Mouse (Mus musculus): ENCODE data around the gene Ercc6l.

Ercc6l gene

DNA sequence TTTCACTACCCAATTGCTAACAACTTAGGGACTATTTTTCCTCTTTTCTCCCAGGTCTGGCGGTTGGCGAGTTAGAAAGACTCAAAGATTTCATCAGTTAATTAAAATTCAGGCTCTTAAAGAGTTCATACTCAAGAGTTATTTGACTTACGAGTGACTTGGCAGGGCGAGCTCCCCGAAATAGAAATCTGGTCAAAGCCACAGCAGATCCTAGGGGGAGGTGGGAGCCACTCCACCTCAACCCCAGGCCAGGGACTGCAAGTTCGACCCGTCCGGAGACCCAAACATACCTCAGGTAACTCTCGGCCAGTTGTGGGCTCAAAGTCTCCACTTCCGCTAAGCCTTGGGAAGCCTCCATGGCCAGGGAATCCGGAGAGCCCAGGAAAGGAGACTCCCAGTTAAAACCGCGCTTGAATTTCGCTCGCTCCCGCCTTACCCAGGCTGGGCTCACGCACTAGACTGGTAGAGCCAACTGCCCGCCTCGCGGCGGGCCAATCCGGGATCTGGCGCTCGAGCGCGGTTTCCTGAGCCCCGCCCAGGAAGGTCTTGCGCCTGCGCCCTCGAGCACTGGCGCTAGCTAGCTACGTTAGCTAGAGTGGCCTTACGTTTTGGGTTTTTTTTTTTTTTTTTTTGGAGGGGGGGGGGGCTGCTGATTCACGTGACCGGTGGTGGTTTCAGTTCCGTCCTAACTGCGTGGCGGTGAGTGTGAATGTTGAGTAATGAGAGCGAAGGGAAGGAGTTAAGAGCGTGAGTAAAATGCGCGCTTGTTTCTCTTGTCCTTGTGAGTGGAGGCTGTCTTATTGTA lies at the start of gene Ercc6l:
Gene Ercc6l, minus strand, starts transcription at position 474 of the 805 bp plus-strand sequence.
- POLR2A ChIA-PET = interaction anchor here (0.6 to 4.6 kb wide), 48 partner anchors 8 to 1539 kb away, joined by 3 to 43 read pairs (median 5); partner anchors contain the start of genes Rps4x (in 4 of the 4), Pin4 (in 2 of the 4), Cited1 (in 1 of the 4) and Rtl5 (in 1 of the 4)
- CTCF ChIA-PET = interaction anchor here in 3 of 4 experiments (0.6 to 2.2 kb wide), 10 partner anchors 10 to 546 kb away, joined by 3 to 15 read pairs (median 5); no protein-coding TSS in a partner anchor

DNA sequence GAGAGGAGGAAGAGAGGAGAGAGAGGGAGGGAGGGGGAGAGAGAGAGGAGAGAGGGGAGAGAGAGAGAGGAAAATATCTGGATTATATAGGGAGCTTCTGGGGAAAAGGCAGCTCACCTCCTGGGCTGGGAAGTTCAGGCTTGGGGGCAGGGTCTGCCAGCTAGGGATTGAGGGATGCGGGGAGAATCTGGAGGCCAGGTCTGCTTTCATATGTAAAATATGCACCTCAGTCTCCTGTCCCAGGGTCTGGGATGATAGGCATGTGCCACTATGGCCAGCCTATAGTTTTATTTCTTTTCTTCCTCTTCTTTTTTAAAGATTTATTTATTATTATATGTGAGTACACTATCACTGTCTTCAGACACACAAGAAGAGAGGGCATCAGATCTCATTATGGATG lies 33.9 kb upstream of the Ercc6l start:
- ChIA-PET CTCF (interaction anchor here in 1 of 4 experiments (0.6 kb wide), 1 partner anchor 34 kb away, joined by 3 read pairs; the partner anchor contains the start of gene Ercc6l), POLR2A (interaction anchor here in 2 of 4 experiments (0.7 to 1.7 kb wide), 3 partner anchors 13 to 355 kb away, joined by 3 to 11 read pairs (median 7); partner anchors contain the start of gene Ercc6l (in 1 of the 2))

DNA sequence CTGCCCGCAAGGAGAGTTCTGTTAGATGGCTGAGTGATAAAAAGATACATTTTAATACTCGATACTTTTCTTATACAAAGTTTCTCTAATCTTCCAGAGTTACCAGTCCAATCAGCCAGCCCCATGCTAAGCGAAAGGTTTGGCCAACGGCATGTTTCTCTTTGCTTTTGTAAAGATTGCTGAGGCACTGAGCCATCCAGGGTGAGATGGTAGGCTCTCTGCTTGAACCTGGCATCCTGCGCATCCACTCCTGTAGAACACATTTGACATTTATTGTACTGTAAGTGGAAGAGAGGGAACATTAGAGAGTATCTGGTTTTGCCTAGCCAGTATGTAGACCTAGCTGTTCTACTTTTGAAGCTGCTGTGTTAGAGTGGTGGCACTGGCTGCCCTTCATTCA lies 32.7 kb upstream of the Ercc6l start:
- ChIA-PET CTCF (interaction anchor here in 1 of 4 experiments (0.6 kb wide), 1 partner anchor 1075 kb away, joined by 3 read pairs; no protein-coding TSS in a partner anchor), POLR2A (interaction anchor here (0.6 to 4.8 kb wide), 49 partner anchors 7 to 1985 kb away, joined by 3 to 60 read pairs (median 6); partner anchors contain the start of genes Ercc6l (in 4 of the 4), Pin4 (in 3 of the 4), Cited1 (in 1 of the 4) and Hdac8 (in 1 of the 4))

DNA sequence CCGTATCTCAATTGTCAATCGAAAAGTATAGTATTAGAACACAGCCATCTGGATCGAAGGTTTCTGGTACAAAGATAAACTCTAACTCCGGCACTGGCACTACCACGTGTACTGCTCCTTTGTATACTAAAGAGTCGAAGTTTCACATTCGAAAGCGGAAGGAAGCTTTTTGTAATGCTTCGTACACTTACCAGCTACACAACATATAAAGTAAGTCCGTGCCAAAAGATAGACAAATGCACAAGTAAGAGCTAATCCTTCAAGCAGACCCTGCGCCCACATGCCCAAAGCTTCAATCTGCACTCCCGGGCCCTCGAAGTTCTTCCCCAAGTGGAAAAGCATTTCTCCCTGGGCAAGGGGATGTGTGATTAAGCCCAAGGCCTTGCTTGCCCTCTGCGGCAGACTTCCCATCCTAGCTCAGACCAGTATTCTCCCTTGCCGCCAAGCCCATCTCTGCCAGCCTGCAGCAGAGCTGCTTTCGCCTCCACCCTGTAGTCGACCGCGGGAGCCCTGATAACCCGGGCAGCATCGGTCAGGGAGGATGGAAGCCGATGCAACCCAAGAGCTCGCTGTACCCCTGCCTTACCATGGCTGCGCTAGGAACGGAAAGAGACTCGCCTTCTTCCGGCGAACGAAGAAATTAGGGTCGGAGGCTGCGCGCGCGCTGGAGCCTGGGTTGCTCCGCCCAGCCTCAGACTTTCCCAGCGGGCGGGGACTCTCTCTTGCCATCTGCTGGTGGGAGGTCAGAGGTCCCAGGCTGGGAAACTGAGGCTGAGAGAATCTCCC lies 32.0 kb upstream of the Ercc6l start, which contains the start of gene Rps4x:
Gene Rps4x, minus strand, starts transcription at position 683 of the 786 bp plus-strand sequence.
- ChIA-PET POLR2A (interaction anchor here (0.6 to 4.8 kb wide), 58 partner anchors 8 to 317 kb away, joined by 3 to 60 read pairs (median 5); partner anchors contain the start of genes Ercc6l (in 4 of the 4), Pin4 (in 3 of the 4), Cited1 (in 2 of the 4) and Hdac8 (in 2 of the 4)), CTCF (interaction anchor here in 2 of 4 experiments (0.6 to 0.7 kb wide), 2 partner anchors 18 to 1076 kb away, joined by 3 read pairs; no protein-coding TSS in a partner anchor)

DNA sequence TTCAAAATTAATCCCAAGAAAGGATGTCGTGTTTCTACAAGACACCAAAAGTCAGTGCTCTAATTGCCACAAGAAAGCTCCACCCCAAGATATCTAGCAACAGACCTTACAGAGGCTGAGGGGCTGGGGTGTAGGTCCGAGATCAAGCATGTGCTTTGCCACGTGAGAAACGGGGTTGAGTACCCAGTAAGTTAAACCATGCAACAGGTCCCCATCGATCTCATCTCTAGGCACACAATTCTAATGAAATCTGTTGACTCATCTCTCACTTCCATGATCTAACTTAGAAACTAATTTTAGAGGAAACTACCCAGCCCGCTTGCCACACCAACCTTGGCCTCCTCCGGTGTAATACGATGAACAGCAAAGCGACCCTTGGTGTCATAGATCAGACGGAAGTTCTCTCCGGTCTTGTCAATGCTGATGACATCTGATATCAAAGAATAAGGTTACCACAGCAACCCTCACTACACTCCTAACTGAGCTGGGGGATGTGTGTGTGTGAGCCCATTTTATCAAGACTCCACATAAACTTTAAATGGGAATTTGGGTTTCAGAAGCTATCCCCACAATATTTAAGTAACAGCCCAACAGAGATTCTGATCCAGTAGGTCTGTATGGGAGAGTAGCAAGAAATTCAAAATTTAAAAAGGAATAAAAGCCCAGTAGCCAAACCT lies 30.3 kb upstream of the Ercc6l start:
- CTCF ChIA-PET = no interaction called here
- POLR2A ChIA-PET = interaction anchor here in 3 of 4 experiments (0.6 to 4.8 kb wide), 13 partner anchors 8 to 1770 kb away, joined by 3 to 60 read pairs (median 6); partner anchors contain the start of gene Ercc6l (in 1 of the 3)

DNA sequence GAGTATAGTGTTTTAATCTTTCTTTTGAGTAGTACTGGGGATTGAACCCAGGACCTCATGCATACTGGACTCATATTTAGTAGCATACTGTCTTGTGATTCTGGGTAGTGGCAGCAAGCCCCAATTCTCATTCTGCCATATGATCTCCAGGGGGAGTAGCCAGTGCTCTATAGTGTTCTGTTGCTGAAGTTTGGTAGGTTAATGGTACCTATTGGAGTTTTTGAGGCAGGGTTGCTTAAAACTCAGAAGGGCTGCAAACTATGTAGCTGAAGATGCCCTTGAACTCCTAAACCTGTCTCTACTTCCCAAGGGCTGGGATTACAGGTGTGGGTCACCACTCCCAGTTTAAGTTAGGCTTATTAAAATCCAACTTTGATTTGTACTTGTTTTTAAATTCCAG lies 25.7 kb upstream of the Ercc6l start:
- CTCF ChIA-PET = interaction anchor here in 1 of 4 experiments (0.6 kb wide), 1 partner anchor 125 kb away, joined by 6 read pairs; no protein-coding TSS in a partner anchor
- POLR2A ChIA-PET = interaction anchor here (0.7 to 4.8 kb wide), 17 partner anchors 9 to 63 kb away, joined by 3 to 40 read pairs (median 8); partner anchors contain the start of genes Ercc6l (in 2 of the 4) and Pin4 (in 2 of the 4)

DNA sequence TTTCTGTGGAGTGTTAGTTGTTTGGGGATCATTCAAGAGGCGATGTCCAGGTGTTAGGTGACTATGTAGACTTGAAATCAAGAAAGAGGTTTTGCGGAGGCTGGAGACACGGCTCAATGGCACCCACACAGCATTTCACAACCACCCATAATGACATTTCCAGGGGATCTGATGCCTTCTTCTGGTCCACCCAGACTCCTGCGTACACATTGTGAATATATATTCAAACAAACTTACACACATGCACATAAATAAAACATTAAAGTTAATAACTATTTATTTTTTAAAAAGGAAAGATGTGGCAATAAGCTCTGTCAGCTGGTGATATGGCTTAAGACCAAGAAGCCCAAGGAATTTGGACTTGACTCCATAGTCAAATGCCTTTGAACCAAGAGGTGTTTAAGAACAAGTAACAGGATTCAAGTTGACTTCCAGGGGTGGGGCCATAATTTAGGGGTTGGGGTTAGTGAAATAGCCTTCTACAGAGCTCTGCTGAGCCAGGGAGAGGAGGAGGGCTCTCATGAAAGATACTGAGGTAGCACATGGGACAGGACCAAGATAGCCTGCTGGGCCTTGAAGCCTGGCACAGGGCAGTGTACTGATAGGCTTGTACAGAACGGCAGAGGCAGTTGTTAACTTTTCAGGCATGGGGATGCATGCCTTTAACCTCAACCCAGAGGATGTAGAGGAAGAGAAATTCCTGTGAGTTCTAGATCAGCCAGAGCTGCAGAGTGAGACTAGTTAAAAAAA lies 18.8 kb upstream of the Ercc6l start:
- ChIA-PET CTCF (no interaction called here), POLR2A (no interaction called here)

DNA sequence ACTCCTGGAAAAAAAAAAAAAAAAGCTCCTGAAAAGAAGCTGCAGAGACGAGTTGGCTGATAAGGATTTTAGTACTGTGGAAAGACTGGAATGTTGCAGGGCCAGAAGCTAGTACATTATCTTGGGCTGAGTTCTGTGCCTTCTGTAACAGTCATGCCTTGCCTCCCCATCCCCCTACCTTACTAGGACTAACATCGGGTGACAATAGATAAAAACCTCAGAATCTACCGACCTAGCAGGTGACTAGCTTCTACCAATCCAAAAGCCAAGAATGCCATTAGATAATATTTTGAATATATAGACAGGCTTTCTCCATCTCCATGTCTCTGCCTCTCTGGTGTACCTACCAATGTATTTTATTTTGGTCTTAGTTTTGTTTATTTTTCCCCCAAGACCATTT lies 14.0 kb upstream of the Ercc6l start:
- POLR2A ChIA-PET = interaction anchor here in 3 of 4 experiments (0.6 to 2.2 kb wide), 12 partner anchors 9 to 1088 kb away, joined by 3 to 15 read pairs (median 3); partner anchors contain the start of genes Rps4x (in 2 of the 3) and Ercc6l (in 1 of the 3)
- CTCF ChIA-PET = interaction anchor here in 2 of 4 experiments (0.6 to 1.6 kb wide), 5 partner anchors 11 to 133 kb away, joined by 3 read pairs; partner anchors contain the start of gene Rps4x (in 1 of the 2)

DNA sequence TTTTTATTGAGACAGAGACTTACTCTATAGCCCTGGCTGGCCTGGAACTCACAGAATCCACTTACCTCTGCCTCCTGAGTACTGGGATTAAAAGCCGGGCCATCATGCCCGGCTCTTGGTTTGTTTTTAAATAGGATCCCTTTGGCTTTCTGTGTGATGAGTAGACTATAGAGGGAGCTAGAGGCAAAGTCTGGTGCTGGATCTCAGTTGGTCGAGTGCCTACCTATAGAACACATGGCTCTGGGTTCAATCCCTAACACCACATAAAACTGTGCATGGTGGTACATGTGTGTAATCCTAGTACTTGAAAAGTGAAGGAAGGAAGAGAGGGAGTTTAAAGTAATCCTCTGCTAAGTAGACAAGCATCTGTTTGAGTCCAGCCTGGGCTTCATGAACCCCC lies 13.2 kb upstream of the Ercc6l start:
- ChIA-PET POLR2A (interaction anchor here in 3 of 4 experiments (0.6 to 2.2 kb wide), 12 partner anchors 8 to 37 kb away, joined by 3 to 15 read pairs (median 3); partner anchors contain the start of genes Ercc6l (in 1 of the 3) and Rps4x (in 1 of the 3)), CTCF (interaction anchor here in 1 of 4 experiments (0.8 to 1.6 kb wide), 4 partner anchors 11 to 186 kb away, joined by 3 to 5 read pairs (median 3); partner anchors contain the start of genes Ercc6l and Rps4x)

DNA sequence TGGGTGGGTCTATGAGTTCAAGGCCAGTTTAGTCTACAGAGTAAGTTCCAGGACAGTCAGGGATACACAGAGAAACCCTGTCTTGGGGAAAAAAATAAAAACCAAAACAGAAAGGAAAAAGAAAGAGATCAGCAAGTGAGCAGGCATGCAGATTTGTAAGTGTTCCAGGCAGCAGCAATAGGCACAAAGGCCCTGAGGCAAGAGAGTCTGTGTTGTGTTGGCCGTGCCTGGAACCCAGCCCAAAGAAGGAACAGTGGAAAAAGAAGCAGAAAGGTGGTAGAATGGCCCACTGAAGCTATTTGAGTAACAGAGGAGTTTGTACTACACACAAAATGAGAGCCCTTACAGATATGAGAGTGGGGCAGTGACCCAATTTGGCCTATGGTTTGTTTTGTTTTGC lies 12.8 kb upstream of the Ercc6l start:
- ChIA-PET CTCF (interaction anchor here in 1 of 4 experiments (0.8 to 1.6 kb wide), 3 partner anchors 12 to 186 kb away, joined by 3 to 5 read pairs (median 3); partner anchors contain the start of genes Ercc6l and Rps4x), POLR2A (interaction anchor here in 3 of 4 experiments (0.8 to 2.2 kb wide), 8 partner anchors 8 to 19 kb away, joined by 3 to 13 read pairs (median 3); partner anchors contain the start of gene Rps4x (in 1 of the 3))

DNA sequence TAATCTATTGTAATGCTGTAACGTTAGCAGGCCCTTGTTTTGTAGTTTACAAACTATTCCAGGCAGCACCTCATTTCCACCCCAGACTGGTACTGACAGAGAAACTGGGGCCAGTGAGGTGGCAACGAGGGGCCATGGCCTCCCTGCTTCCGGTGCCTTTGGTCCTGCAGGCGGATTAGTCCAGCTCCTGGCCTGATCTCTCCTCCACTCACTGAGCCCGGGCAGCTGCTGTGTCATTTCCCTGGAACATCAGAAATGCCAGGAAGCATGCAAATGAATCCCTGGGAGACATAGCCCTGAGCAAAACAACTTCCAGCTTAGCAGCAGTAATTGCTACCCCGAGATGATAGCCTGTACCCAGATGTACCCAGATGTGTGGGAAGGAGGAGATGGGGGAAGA lies 10.1 kb upstream of the Ercc6l start:
- POLR2A ChIA-PET = interaction anchor here (0.7 to 2.7 kb wide), 17 partner anchors 10 to 26 kb away, joined by 3 to 20 read pairs (median 6); partner anchors contain the start of genes Ercc6l (in 4 of the 4) and Rps4x (in 3 of the 4)
- CTCF ChIA-PET = interaction anchor here in 1 of 4 experiments (1.7 kb wide), 1 partner anchor 9 kb away, joined by 15 read pairs; the partner anchor contains the start of gene Ercc6l

DNA sequence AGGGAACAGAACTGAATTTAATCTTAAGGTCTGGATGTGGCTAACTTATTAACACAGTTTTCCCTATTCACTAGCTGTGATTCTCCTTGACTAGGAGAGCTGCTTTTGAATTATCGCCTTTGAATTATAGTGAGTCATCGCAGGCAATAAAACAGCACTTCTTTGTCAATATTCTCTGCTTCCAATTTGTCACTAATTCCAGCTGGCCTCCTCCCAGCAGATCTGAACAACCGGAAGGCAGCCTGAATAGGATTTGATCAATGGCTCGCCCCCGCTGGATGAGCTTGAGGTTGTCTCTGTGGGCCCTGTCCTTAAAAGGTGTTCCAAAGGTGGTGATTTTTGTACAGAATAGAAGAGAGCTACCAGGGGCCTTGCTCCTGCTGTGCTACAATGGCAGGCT lies 9.6 kb upstream of the Ercc6l start:
- POLR2A ChIA-PET = interaction anchor here (0.6 to 2.7 kb wide), 18 partner anchors 9 to 27 kb away, joined by 3 to 20 read pairs (median 6); partner anchors contain the start of genes Ercc6l (in 4 of the 4) and Rps4x (in 3 of the 4)
- CTCF ChIA-PET = interaction anchor here in 1 of 4 experiments (1.7 kb wide), 1 partner anchor 9 kb away, joined by 15 read pairs; the partner anchor contains the start of gene Ercc6l

DNA sequence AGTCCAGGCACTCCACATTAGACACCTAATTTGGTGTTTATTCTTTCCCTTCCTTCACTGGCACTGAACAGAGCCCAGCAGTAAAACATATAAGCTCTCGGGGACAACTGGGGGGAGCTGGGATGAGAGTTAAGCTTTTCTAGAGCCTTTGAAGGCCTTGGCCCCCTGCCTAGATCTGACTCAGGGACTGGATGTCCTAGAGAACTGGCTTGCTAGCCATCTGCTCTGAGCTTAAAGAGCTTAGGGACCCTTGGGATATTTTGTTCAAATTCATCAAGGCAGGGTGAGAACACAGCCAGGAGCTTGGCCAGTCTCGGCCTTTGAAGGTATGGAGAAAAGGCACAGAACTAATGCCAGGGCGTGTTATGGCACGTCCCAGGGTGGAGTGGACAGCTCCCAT lies 6.6 kb upstream of the Ercc6l start:
- CTCF ChIA-PET = interaction anchor here in 3 of 4 experiments (0.7 to 1.0 kb wide), 4 partner anchors 14 to 235 kb away, joined by 3 to 5 read pairs (median 4); no protein-coding TSS in a partner anchor
- POLR2A ChIA-PET = interaction anchor here in 3 of 4 experiments (0.7 to 1.9 kb wide), 14 partner anchors 8 to 209 kb away, joined by 3 to 21 read pairs (median 4); partner anchors contain the start of gene Rps4x (in 2 of the 3)

DNA sequence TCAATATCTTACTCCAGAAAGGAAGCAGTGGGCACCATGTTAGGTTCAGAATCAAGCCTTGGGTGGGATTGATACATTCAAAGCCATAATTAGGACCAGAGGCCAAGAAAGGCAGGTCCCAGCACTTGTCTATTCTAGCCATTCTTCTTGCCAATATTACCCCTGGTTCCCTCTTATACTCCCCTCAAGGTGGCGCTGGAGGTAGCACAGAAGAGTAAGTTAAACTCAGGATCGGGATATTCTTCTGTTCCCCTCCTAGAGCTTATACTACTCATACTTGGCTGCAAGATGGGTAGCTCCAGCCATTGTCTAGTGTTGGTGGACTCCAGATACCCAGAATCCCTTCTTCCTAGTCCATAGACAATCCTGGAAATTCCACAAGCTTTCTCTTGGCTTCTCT lies 6.2 kb upstream of the Ercc6l start:
- CTCF ChIA-PET = interaction anchor here in 2 of 4 experiments (0.7 to 1.0 kb wide), 2 partner anchors 14 to 97 kb away, joined by 3 to 4 read pairs; no protein-coding TSS in a partner anchor
- POLR2A ChIA-PET = interaction anchor here in 3 of 4 experiments (0.7 to 1.9 kb wide), 12 partner anchors 9 to 158 kb away, joined by 3 to 21 read pairs (median 5); partner anchors contain the start of gene Rps4x (in 2 of the 3)

DNA sequence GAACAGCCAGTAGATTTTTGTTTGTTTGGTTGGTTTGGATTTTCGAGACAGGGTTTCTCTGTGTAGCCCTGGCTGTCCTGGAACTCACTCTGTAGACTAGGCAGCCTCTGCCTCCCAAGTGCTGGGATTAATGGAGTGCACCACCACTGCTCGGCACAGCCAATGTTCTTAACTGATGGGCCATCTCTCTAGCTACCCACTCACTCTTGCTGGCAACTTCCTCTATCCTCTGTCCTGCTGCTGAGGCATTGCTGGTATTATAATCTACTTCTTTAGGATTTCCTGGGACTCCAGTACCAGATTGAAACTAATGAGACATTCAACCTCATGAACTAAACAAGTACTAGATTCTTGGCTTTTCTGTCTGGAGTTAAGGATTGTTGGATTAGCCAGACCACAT lies 3.6 kb upstream of the Ercc6l start:
- POLR2A ChIA-PET = interaction anchor here in 3 of 4 experiments (0.6 to 4.6 kb wide), 5 partner anchors 24 to 91 kb away, joined by 4 to 43 read pairs (median 6); partner anchors contain the start of genes Rps4x (in 2 of the 3), Cited1 (in 1 of the 3) and Pin4 (in 1 of the 3)
- CTCF ChIA-PET = no interaction called here

Measured in embryonic stem cell, embryonic (primary cell).